Mouse (Mus musculus) kidney, embryonic 16.5 days (tissue): Measurements from ENCODE around the gene Ntn3. TPM values are rescaled to one million over a fixed set of nuclear protein-coding genes. Genes with fewer than 3 reads are reported as not detected.

Experiments
- ATAC-seq: fragments of 200-750 bp; cut with Nextera tagmentation; 2 replicates; pipeline ENCODE4 v1.8.0; 2017; ENCODE audit warnings: moderate TSS enrichment; ENCODE audit not compliant: low FRiP score, low TSS enrichment
- H3K27ac ChIP-seq: fragments of 300-500 bp; sonication (generic); 2 replicates; pipeline ENCODE4 v1.5.1; 2014; ENCODE audit warnings: low read length
- H3K27me3 ChIP-seq: fragments of 300-500 bp; sonication (generic); 2 replicates; pipeline ENCODE4 v1.6.1; 2014; ENCODE audit warnings: low read length, control low read depth, mixed read lengths; ENCODE audit not compliant: insufficient read depth
- H3K36me3 ChIP-seq: fragments of 300-500 bp; sonication (generic); 2 replicates; pipeline ENCODE4 v1.6.1; 2014; ENCODE audit warnings: low read length, control low read depth, mixed read lengths; ENCODE audit not compliant: insufficient read depth
- H3K4me1 ChIP-seq: fragments of 300-500 bp; sonication (generic); 2 replicates; pipeline ENCODE4 v1.6.1; 2014; ENCODE audit warnings: low read length, control low read depth, mixed read lengths; ENCODE audit not compliant: insufficient read depth
- H3K4me2 ChIP-seq: fragments of 300-500 bp; sonication (generic); replicated peaks from 2 replicates; pipeline ENCODE4 v1.6.1; 2014; ENCODE audit warnings: low read depth, low read length
- H3K4me3 ChIP-seq: fragments of 300-500 bp; sonication (generic); 2 replicates; pipeline ENCODE4 v1.5.1; 2014; ENCODE audit warnings: mild to moderate bottlenecking, low read length
- H3K9ac ChIP-seq: fragments of 300-500 bp; sonication (generic); replicated peaks from 2 replicates; pipeline ENCODE4 v1.6.1; 2014; ENCODE audit warnings: low read length
- H3K9me3 ChIP-seq: fragments of 300-500 bp; sonication (generic); 2 replicates; pipeline ENCODE4 v1.6.1; 2016; ENCODE audit warnings: low read length, control low read depth
- WGBS: fragments of 180-500 bp; shearing (Covaris S2); extraction: QIAGEN DNeasy Blood & Tissue Kit; methylation state at CpG from one replicate; pipeline ENCODE4 v1.1.7; 2014; 5-methylcytosine and 5-hydroxymethylcytosine counted together
- polyA plus RNA-seq: library from polyadenylated mRNA; unstranded; fragments of >200 nt; fragmentation: Nextera tagmentation; extraction: Ambion mirVana; gene quantifications from 2 replicates; pipeline ENCODE4 v1.2.1, GENCODE M21; 2015

Ntn3 gene
- polyA plus RNA-seq, 1 experiment from 2014 or later: 4.3 TPM

DNA sequence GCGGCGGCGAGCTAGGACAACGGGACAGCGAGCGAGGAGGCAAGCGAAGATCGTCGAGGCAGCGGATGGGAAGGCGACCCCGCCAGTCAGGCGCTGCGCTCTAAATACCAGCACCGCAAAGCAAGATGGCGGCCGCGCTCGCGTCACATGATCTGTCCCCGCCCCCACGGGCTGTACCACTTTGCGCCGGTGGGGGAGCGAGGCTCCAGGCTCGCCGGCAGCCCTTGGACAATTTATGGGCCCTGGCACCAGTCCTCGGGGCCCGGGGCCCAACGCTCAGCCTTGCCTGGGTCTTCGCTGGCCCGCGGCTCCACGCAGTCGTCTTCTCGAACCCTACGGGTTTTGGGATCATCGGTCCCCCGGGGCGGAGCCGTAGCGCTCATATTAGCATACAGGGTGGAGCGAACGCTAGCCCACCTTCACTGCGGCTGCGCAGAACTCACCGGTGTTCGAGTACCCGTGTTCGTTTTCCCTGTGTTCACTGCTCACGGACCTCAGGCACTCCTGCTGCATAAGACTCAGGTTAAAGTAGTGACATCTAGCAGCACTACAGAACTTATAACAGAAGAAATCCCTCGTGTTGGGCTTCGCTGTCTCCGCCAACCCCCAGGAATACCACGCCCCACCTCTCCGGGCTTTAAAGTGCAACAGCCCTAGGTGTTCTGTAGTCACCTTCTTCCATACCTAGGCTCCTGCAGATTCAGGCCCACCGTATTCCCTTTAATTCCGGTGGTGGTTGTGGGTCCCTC lies 39.8 kb downstream of the Ntn3 start, which contains the start of gene Atp6v0c:
Atp6v0c (minus strand) TSS at position 386 of the 749 bp plus-strand sequence.
- peaks cover 3% of the 10 kb centered on the region; the same call in 1 of the 2 replicates for H3K36me3 ChIP-seq
- under 1% methylated on average over 58 of the region's 58 CpGs for WGBS
- peak within 1 kb of the TSS; percentile 75 for H3K4me2 ChIP-seq
- H3K4me3 ChIP-seq: peak within 1 kb of the TSS; percentile 83
- peak; percentile 92 for ATAC-seq
- H3K9me3 ChIP-seq: no peaks in the 10 kb centered on the region
- H3K9ac ChIP-seq: peak within 1 kb of the TSS; percentile 91
- H3K27ac ChIP-seq: peak within 1 kb of the TSS; percentile 97
- no peaks in the 10 kb centered on the region for H3K27me3 ChIP-seq
- peaks cover 22% of the 10 kb centered on the region for H3K4me1 ChIP-seq

DNA sequence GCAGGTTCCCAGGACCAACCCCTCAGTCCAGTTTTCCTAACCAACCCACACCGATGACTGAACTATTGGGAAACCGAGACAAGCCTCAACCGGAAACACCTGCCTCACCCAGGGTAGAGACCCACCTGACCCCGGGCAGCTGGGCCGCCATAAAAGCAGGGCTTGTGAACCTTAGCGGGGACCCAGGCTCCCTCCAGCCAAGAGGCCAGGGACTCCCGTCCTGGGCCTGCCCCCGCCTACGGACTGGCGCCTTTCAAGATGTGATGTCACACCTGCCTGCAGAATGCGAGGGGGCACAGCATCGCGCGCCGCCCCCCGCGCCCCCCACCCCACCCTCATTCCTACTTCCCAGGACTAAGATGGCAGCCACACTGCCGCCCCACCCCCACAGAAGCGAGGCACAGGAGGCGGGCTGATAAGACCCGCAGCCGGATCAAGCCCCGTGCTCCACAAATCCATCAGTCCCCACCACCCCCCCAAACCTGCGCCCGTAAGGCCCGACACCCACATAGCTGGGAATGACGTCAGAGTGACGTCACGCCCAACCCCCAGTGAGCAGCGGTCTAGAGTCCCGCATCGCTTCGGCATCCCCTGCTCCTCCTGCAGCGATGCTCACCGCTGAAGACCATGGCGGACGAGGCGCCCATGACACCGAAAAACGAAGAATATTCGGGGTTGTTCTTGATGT lies 40.6 kb downstream of the Ntn3 start:
- WGBS: under 1% methylated on average over 41 of the region's 41 CpGs
- Histone ChIP-seq H3K4me3 (peak overlapping the region; percentile 83), H3K27ac (peak overlapping the region; percentile 97), H3K4me1 (peaks cover 22% of the 10 kb centered on the region), H3K4me2 (peak overlapping the region; percentile 75), H3K27me3 (no peaks in the 10 kb centered on the region), H3K9ac (peak overlapping the region; percentile 91), H3K36me3 (peaks cover 3% of the 10 kb centered on the region; the same call in 1 of the 2 replicates), H3K9me3 (no peaks in the 10 kb centered on the region)
- peak; percentile 52 for ATAC-seq

DNA sequence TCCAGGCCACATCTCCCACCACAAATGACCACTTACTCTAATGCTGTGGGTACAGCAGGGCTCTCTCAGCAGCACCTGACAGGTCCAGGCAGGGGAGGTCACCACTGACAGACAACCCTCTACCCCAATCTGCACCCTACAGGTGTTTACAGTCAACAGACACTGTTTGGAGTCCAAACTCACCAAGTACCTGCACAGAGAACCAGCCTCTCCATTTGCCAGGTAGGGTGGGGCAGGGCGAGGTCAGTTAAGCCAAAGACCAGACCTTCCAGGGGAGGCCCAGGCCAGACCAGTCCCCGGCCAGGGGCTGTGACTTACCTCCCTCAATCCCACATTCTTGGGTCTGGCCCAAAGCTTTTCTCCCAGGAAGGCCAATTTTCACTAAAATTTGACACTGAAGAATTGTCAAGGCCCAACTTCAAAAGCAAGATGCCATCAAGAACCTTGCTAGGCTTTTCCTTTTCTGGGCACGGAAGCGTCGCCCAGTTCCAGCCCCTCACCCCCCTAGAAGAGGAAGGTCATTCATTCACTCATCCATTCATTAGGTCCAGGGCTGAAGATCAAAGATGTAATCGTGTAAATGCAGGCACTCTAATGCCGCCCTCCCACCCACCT lies 41.3 kb downstream of the Ntn3 start:
- H3K4me3 ChIP-seq: peak overlapping the region; percentile 83
- WGBS: 40% methylated on average over 7 of the region's 7 CpGs
- H3K9me3 ChIP-seq: no peaks in the 10 kb centered on the region
- H3K9ac ChIP-seq: peak overlapping the region; percentile 91
- ATAC-seq: no peak
- H3K4me2 ChIP-seq: peak overlapping the region; percentile 75
- peak overlapping the region; percentile 97; the same call in 1 of the 2 replicates for H3K27ac ChIP-seq
- H3K4me1 ChIP-seq: peaks cover 22% of the 10 kb centered on the region
- H3K36me3 ChIP-seq: peaks cover 3% of the 10 kb centered on the region; the same call in 1 of the 2 replicates
- no peaks in the 10 kb centered on the region for H3K27me3 ChIP-seq

DNA sequence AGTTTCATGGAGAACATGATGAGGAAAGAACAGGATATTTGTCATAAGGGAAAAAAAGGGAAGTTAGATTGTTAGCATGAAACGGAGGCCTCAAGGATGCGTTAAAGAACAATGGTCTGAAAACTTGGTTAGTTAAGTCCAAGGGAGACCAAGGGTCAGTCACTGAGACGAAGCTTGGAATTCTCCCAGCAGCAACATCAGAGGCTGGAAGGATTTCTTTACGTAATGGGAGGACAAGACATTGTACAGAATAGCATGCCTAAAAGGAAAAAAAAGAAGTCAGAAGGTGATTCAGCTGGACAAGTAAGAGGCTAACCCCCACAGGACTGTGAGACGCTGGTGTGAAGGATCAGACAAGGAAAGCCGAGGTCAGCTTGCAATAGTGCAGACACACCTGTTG lies 42.2 kb downstream of the Ntn3 start:
- Histone ChIP-seq H3K4me2 (peak overlapping the region; percentile 75; the same call in 1 of the 2 replicates), H3K9me3 (no peaks in the 10 kb centered on the region), H3K9ac (no peak overlapping the region), H3K36me3 (peaks cover 3% of the 10 kb centered on the region; the same call in 1 of the 2 replicates), H3K4me1 (peaks cover 29% of the 10 kb centered on the region), H3K27me3 (no peaks in the 10 kb centered on the region), H3K27ac (no peak overlapping the region), H3K4me3 (peak overlapping the region; percentile 83; the same call in 1 of the 2 replicates)
- WGBS: 85% methylated on average over 6 of the region's 6 CpGs
- no peak for ATAC-seq

DNA sequence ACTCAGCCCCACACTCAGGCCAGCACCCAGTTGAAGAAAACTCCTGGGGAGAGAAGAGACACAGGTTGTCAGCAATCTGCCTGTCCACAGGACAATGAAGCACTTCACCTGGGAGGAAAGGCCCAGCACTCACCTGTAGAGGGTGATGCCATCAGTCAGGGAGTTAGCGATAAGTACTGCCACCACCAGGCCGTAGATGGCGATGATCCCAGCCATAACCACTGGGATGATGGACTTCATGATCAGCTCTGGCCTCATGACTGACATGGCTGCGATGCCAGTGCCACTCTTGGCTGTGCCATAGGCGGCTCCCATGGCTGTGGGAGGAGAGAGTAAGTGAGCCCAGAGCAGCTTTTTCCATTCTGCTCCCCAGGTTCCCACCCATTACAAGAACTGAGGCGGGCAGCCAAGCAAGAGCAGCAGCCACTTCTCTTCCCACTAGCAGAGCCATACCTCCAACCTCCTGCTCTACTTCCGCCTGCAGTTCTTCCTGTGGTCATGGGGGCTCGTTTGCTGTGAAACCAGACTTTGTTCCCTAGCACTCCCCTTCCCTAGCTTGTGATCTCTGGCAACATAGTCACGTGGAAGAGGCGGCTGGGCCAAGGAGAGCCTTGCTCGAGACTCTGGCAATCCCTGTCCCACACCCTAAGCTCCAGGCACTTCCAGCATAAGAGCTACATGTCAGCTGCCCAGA lies 44.6 kb downstream of the Ntn3 start:
- no peak for ATAC-seq
- Histone ChIP-seq H3K4me1 (peaks cover 23% of the 10 kb centered on the region), H3K9me3 (no peaks in the 10 kb centered on the region), H3K36me3 (peaks cover 3% of the 10 kb centered on the region; the same call in 1 of the 2 replicates), H3K27ac (no peak overlapping the region), H3K4me2 (no peak overlapping the region), H3K9ac (no peak overlapping the region), H3K4me3 (no peak overlapping the region), H3K27me3 (no peaks in the 10 kb centered on the region)
- 87% methylated on average over 11 of the region's 11 CpGs for WGBS

DNA sequence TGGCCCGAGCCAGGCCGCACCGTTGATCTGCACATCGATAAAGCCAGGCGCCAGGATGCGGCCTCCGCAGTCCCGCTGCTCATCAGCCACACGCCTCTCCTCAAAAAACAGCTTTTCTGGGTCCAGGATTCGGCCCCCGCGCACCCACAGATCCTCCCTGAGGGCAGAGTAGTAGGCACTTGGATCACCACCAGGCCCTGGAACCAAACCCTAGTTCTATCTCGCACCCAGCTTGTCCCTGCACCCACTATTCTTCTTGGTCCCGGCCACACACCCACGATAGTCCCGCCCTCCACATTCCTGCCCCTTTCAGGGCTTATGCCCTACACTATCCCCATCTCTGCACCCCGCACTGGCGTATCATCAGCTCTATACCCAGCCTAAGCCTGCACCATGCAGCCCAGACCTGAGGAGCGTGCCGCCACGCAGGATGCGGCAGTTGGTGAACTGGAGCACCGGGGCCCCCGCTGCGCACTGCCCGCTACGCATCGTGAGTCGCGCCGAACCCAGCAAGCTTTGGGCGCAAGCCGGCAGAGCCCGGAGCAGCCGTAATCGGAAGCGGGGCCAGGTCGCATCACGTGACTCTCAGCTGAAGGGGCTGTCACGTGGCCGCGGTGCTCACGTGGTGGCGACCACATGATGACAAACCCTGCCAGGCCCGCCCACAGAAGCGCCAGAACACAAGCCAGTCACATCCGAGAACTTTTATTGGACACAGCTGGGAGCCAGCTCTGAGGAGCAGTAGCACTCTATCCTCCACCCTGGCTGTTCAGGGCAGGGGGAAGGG lies 46.0 kb downstream of the Ntn3 start, which contains the start of gene Amdhd2:
Amdhd2 (minus strand) TSS at position 591 of the 787 bp plus-strand sequence.
- peak within 1 kb of the TSS; percentile 68 for H3K4me2 ChIP-seq
- H3K4me3 ChIP-seq: peak within 1 kb of the TSS; percentile 79
- peak; percentile 91 for ATAC-seq
- H3K27ac ChIP-seq: peak within 1 kb of the TSS; percentile 86
- peak within 1 kb of the TSS; percentile 80 for H3K9ac ChIP-seq
- under 1% methylated on average over 47 of the region's 47 CpGs for WGBS
- peaks cover 3% of the 10 kb centered on the region; the same call in 1 of the 2 replicates for H3K36me3 ChIP-seq
- H3K27me3 ChIP-seq: no peaks in the 10 kb centered on the region
- H3K4me1 ChIP-seq: peaks cover 23% of the 10 kb centered on the region
- H3K9me3 ChIP-seq: no peaks in the 10 kb centered on the region

DNA sequence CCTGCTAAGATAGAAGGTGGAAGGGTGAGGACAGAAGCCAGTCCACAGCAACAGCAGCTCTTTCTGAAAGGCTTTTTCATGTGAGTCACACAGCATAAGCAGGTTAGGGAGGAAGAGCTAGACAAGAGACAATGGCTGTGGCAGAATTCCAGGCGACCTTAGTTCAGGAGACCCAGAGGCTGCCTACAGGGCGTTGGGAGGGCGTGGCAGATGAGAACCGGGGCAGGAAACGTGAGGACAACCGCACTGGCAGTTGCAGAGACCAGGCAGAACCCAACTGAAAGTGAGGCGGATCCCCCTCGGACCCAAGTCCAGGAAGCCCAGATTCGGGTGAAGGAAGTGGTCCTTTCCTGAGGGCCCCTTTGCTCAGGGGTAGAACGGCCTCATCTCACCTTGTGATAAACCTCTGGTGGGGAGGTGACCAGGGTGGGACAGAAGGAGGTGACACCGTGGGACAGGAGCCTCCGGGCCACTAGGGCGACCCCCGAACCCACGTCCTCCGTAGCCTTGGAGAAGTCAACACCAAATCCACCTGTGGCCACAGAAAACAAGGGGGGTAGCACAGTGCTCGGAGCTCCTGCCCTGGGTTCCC lies 46.7 kb downstream of the Ntn3 start:
- ATAC-seq: 0 out of 2 replicates have a peak, but pooled peaks have one; percentile 7
- peak overlapping the region; percentile 68 for H3K4me2 ChIP-seq
- no peaks in the 10 kb centered on the region for H3K9me3 ChIP-seq
- 21% methylated on average over 17 of the region's 17 CpGs for WGBS
- H3K27me3 ChIP-seq: no peaks in the 10 kb centered on the region
- peaks cover 3% of the 10 kb centered on the region for H3K36me3 ChIP-seq
- peak overlapping the region; percentile 86; the same call in 1 of the 2 replicates for H3K27ac ChIP-seq
- H3K9ac ChIP-seq: peak overlapping the region; percentile 80
- peaks cover 17% of the 10 kb centered on the region for H3K4me1 ChIP-seq
- H3K4me3 ChIP-seq: peak overlapping the region; percentile 79

DNA sequence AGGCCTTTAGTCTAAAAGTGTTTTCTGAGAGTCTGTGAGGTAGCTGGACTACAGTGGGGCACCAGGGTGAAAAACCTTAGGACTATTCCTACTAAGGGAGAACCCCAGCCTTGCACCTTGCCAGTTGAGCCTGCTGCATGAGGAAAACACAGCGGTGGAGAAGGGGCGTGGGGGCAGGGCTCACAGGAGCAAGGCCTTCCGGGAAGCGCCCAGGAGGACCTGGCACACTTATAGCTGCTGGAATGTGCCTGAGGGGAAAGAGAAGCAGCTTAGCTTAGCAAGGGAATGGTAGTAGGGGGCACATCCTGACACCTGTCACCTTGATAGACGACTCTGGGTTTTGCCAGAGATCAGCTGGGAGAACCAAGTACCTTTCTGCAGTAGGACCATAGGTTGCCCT lies 47.9 kb downstream of the Ntn3 start:
- no peak for ATAC-seq
- WGBS: 83% methylated on average over 5 of the region's 5 CpGs
- Histone ChIP-seq H3K9me3 (no peaks in the 10 kb centered on the region), H3K9ac (no peak overlapping the region), H3K4me1 (peaks cover 7% of the 10 kb centered on the region), H3K27me3 (no peaks in the 10 kb centered on the region), H3K27ac (no peak overlapping the region), H3K4me2 (no peak overlapping the region), H3K36me3 (peaks cover 5% of the 10 kb centered on the region), H3K4me3 (no peak overlapping the region)
